Mouse (Mus musculus) stomach, embryonic 14.5 days (tissue): Measurements from ENCODE around the gene Tent5c. TPM values are rescaled to one million over a fixed set of nuclear protein-coding genes. Genes with fewer than 3 reads are reported as not detected.

Source experiments
- ATAC-seq: fragments of 200-750 bp; cut with Nextera tagmentation; 2 replicates; pipeline ENCODE4 v1.8.0; 2017; ENCODE audit warnings: low read depth, moderate TSS enrichment; ENCODE audit not compliant: insufficient number of reproducible peaks, insufficient read depth, low FRiP score
- H3K27ac ChIP-seq: fragments of 300-500 bp; sonication (generic); 2 replicates; pipeline ENCODE4 v1.5.1; 2014; ENCODE audit warnings: mild to moderate bottlenecking, low read length, moderate library complexity, mixed read lengths
- H3K27me3 ChIP-seq: fragments of 300-500 bp; sonication (generic); 2 replicates; pipeline ENCODE4 v1.6.1; 2014; ENCODE audit warnings: low read length, control low read depth, mixed read lengths; ENCODE audit not compliant: control insufficient read depth, insufficient read depth
- H3K36me3 ChIP-seq: fragments of 300-500 bp; sonication (generic); 2 replicates; pipeline ENCODE4 v1.6.1; 2014; ENCODE audit warnings: mild to moderate bottlenecking, control low read depth, low read length, moderate library complexity, mixed read lengths; ENCODE audit not compliant: control insufficient read depth, insufficient read depth
- H3K4me1 ChIP-seq: fragments of 300-500 bp; sonication (generic); 2 replicates; pipeline ENCODE4 v1.6.1; 2014; ENCODE audit warnings: low read length, control low read depth, mixed read lengths; ENCODE audit not compliant: control insufficient read depth, insufficient read depth
- H3K4me2 ChIP-seq: fragments of 300-500 bp; sonication (generic); replicated peaks from 2 replicates; pipeline ENCODE4 v1.6.1; 2014; ENCODE audit warnings: low read depth, low read length, control low read depth
- H3K4me3 ChIP-seq: fragments of 300-500 bp; sonication (generic); 2 replicates; pipeline ENCODE4 v1.5.1; 2014; ENCODE audit warnings: low read depth, low read length, control low read depth
- H3K9ac ChIP-seq: fragments of 300-500 bp; sonication (generic); replicated peaks from 2 replicates; pipeline ENCODE4 v1.6.1; 2014; ENCODE audit warnings: low read depth, mild to moderate bottlenecking, control low read depth, low read length, moderate library complexity, mixed read lengths
- H3K9me3 ChIP-seq: fragments of 300-500 bp; sonication (generic); 2 replicates; pipeline ENCODE4 v1.6.1; 2016; ENCODE audit warnings: low read depth, low read length, control low read depth; ENCODE audit not compliant: control insufficient read depth
- WGBS: fragments of 180-500 bp; shearing (Covaris S2); extraction: QIAGEN DNeasy Blood & Tissue Kit; methylation state at CpG from one replicate; pipeline ENCODE4 v1.1.7; 2014; 5-methylcytosine and 5-hydroxymethylcytosine counted together
- polyA plus RNA-seq: library from polyadenylated mRNA; unstranded; fragments of >200 nt; fragmentation: Nextera tagmentation; extraction: Ambion mirVana; gene quantifications from 2 replicates; pipeline ENCODE4 v1.2.1, GENCODE M21; 2014

Gene Tent5c
- 4.8 and 7.3 TPM in 2 replicates for polyA plus RNA-seq

DNA sequence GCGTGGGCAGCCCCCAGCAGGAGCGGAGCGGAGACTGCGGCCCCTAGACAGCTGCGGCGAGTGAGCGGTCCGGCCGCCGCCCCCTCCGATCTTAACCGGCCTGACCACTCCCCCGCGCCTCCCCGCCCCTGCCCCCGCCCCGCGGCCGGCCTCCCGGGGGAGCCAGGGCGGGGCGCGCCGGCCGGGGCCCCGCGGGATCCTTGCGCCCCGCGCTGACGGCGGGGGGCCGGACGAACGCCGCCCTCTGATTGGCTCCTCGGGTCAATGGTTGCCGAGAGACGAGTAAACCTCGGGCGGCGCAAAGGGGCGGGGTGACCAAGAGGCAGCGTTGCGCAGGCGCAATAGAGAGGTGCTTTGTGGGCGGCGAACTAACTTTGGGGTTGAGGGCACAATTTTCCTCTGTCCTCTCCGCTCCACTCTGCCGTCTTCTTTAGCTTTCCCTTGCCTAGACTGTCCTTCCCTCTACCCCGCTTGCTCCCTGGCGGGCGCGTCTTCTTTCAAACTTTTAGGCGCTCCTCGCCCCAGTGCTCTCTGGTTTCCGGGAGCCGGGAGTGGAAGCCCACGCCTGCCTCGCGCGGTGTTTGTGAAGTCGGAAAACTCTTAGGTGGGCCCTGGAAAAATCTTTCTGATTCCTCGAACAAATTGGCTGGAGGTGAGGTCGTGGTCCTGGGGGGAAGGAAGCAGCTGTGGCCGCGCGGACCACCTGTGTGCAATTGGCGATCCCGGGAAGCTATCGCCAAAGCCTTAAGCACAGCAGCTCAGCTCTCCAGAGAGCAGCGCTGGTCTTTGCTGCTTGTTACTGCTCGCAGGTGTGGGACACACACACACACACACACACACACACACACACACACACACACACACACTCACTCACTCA, at the start of gene Tent5c:
TSS of gene Tent5c (minus strand) at position 192 of the 877 bp plus-strand sequence.
- peak within 1 kb of the TSS; percentile 45; the same call in 1 of the 2 replicates for H3K9ac ChIP-seq
- no peaks in the 10 kb centered on the region for H3K9me3 ChIP-seq
- peaks cover 6% of the 10 kb centered on the region for H3K4me1 ChIP-seq
- peak within 1 kb of the TSS; percentile 66 for H3K4me3 ChIP-seq
- H3K27me3 ChIP-seq, result 0 out of 2 replicates have a peak, but pooled peaks cover 9% of the 10 kb centered on the region
- ATAC-seq, result peak; percentile 97
- H3K36me3 ChIP-seq, result no peaks in the 10 kb centered on the region
- peak within 1 kb of the TSS; percentile 98 for H3K4me2 ChIP-seq
- WGBS, result under 1% methylated on average over 69 of the region's 73 CpGs
- H3K27ac ChIP-seq, result peak within 1 kb of the TSS; percentile 59; the same call in 1 of the 2 replicates

- Histone ChIP-seq H3K36me3 (no peaks in the 10 kb centered on the region), H3K27me3 (no peaks in the 10 kb centered on the region), H3K27ac (no peak overlapping the region), H3K4me3 (no peak overlapping the region), H3K9me3 (no peaks in the 10 kb centered on the region), H3K4me2 (no peak overlapping the region), H3K4me1 (peaks cover 4% of the 10 kb centered on the region; the same call in 1 of the 2 replicates), H3K9ac (no peak overlapping the region)
- 98% methylated on average over 2 of the region's 2 CpGs for WGBS
- ATAC-seq, result no peak
Observed at GRCm38 (mm10) chr3:100536686-100537085, 47.6 kb upstream of the Tent5c start.

DNA sequence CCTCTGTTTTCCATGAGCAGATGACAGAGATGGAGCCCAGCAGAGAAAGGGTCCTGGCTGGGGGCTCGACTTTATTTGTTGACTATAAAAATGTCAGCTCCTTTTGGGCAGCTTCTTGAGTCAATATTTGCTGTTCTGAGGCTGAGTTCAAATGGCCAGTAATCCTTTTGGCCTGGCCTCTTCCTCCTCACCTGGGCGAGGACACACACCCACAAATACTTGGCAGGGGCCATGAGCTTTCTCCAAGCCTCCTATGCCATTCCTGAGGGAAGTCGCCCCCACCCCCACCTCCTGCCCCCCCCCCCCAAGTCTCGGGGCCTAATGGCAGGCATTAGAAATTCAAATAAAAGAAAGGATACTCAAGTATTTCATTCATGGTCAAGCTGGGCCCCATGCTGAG, 46.8 kb upstream of the Tent5c start:
- no peak overlapping the region for H3K4me2 ChIP-seq
- ATAC-seq, result no peak
- H3K4me3 ChIP-seq, result no peak overlapping the region
- H3K4me1 ChIP-seq, result peaks cover 4% of the 10 kb centered on the region; the same call in 1 of the 2 replicates
- H3K9ac ChIP-seq, result no peak overlapping the region
- H3K36me3 ChIP-seq, result no peaks in the 10 kb centered on the region
- H3K9me3 ChIP-seq, result no peaks in the 10 kb centered on the region
- no peak overlapping the region for H3K27ac ChIP-seq
- WGBS, result 57% methylated on average over 4 of the region's 4 CpGs
- H3K27me3 ChIP-seq, result no peaks in the 10 kb centered on the region

GRCm38 (mm10) chr3:100535298-100535697, 46.2 kb upstream of the Tent5c start:
- H3K4me1 ChIP-seq, result peaks cover 4% of the 10 kb centered on the region; the same call in 1 of the 2 replicates
- no peak overlapping the region for H3K27ac ChIP-seq
- no peak overlapping the region for H3K4me3 ChIP-seq
- no peaks in the 10 kb centered on the region for H3K27me3 ChIP-seq
- H3K4me2 ChIP-seq, result no peak overlapping the region
- WGBS, result 43% methylated on average over 3 of the region's 3 CpGs
- H3K9me3 ChIP-seq, result no peaks in the 10 kb centered on the region
- no peak overlapping the region for H3K9ac ChIP-seq
- no peaks in the 10 kb centered on the region for H3K36me3 ChIP-seq
- ATAC-seq, result 0 out of 2 replicates have a peak, but pooled peaks have one; percentile 36

DNA sequence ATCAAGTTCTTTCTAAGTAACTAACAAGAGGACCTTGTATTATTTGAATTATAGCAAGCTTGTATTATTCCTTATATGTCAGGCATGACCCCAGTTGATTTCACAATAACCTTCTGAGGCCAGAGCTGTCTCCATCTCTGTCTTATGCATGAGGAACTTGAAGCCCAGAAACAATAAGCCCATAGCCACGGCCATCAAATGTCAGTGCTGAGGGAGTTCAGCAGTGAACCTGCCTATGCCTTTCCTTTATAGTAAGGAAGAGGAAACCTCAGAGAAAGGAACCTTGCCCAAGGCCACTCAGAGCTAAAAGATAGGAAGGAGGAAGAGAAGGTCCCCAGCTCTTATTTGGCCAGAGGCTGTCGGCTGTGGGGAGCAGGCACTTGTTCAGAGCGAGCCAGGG, 45.3 kb upstream of the Tent5c start:
- peaks cover 4% of the 10 kb centered on the region; the same call in 1 of the 2 replicates for H3K4me1 ChIP-seq
- H3K9me3 ChIP-seq, result no peaks in the 10 kb centered on the region
- no peaks in the 10 kb centered on the region for H3K27me3 ChIP-seq
- no peaks in the 10 kb centered on the region for H3K36me3 ChIP-seq
- no peak overlapping the region for H3K27ac ChIP-seq
- ATAC-seq, result no peak
- no peak overlapping the region for H3K9ac ChIP-seq
- H3K4me2 ChIP-seq, result no peak overlapping the region
- H3K4me3 ChIP-seq, result no peak overlapping the region
- 88% methylated on average over 3 of the region's 3 CpGs for WGBS

- H3K4me1 ChIP-seq, result peaks cover 4% of the 10 kb centered on the region; the same call in 1 of the 2 replicates
- no peaks in the 10 kb centered on the region for H3K36me3 ChIP-seq
- H3K4me3 ChIP-seq, result no peak overlapping the region
- H3K9me3 ChIP-seq, result no peaks in the 10 kb centered on the region
- no peaks in the 10 kb centered on the region for H3K27me3 ChIP-seq
- no peak overlapping the region for H3K27ac ChIP-seq
- peak; percentile 44; the same call in 1 of the 2 replicates for ATAC-seq
- no peak overlapping the region for H3K9ac ChIP-seq
- no peak overlapping the region for H3K4me2 ChIP-seq
Observed at GRCm38 (mm10) chr3:100533429-100533828, 44.3 kb upstream of the Tent5c start.

GRCm38 (mm10) chr3:100530919-100531318, 41.8 kb upstream of the Tent5c start:
- no peak overlapping the region for H3K4me2 ChIP-seq
- 89% methylated on average over 5 of the region's 5 CpGs for WGBS
- no peaks in the 10 kb centered on the region for H3K27me3 ChIP-seq
- H3K9ac ChIP-seq, result no peak overlapping the region
- no peak overlapping the region for H3K27ac ChIP-seq
- H3K4me3 ChIP-seq, result no peak overlapping the region
- no peaks in the 10 kb centered on the region for H3K9me3 ChIP-seq
- H3K36me3 ChIP-seq, result no peaks in the 10 kb centered on the region
- no peak for ATAC-seq
- H3K4me1 ChIP-seq, result peaks cover 4% of the 10 kb centered on the region; the same call in 1 of the 2 replicates

GRCm38 (mm10) chr3:100530244-100530788, 41.2 kb upstream of the Tent5c start:
- H3K36me3 ChIP-seq, result no peaks in the 10 kb centered on the region
- WGBS, result 86% methylated on average over 7 of the region's 7 CpGs
- H3K27ac ChIP-seq, result no peak overlapping the region
- 0 out of 2 replicates have a peak, but pooled peaks have one; percentile 47 for ATAC-seq
- no peaks in the 10 kb centered on the region for H3K9me3 ChIP-seq
- H3K9ac ChIP-seq, result no peak overlapping the region
- no peak overlapping the region for H3K4me3 ChIP-seq
- no peak overlapping the region for H3K4me2 ChIP-seq
- no peaks in the 10 kb centered on the region for H3K4me1 ChIP-seq
- H3K27me3 ChIP-seq, result no peaks in the 10 kb centered on the region
